Mouse (Mus musculus) heart, embryonic 11.5 days (tissue): ENCODE measurements around the gene St3gal2. TPM values are rescaled to one million over a fixed set of nuclear protein-coding genes. Genes with fewer than 3 reads are reported as not detected.
"Not testable (repeated sequence)": the region's sequence is repeated elsewhere in the genome, so short reads cannot be mapped to it uniquely, and the experiment has no call there.

Experiments used
- ATAC-seq: fragments of 200-750 bp; cut with Nextera tagmentation; replicated peaks from 2 replicates; pipeline ENCODE4 v1.8.0; 2017; ENCODE audit warnings: moderate library complexity; ENCODE audit not compliant: insufficient number of reproducible peaks, low FRiP score, low TSS enrichment
- H3K27ac ChIP-seq: fragments of 300-500 bp; sonication (generic); 2 replicates; pipeline ENCODE4 v1.5.1; 2014; ENCODE audit warnings: mild to moderate bottlenecking, low read depth, low read length
- H3K27me3 ChIP-seq: fragments of 300-500 bp; sonication (generic); 2 replicates; pipeline ENCODE4 v1.6.1; 2014; ENCODE audit warnings: mild to moderate bottlenecking, low read length, mixed read lengths; ENCODE audit not compliant: control insufficient read depth, insufficient read depth
- H3K36me3 ChIP-seq: fragments of 300-500 bp; sonication (generic); 2 replicates; pipeline ENCODE4 v1.6.1; 2014; ENCODE audit warnings: mild to moderate bottlenecking, low read length, moderate library complexity, mixed read lengths; ENCODE audit not compliant: control insufficient read depth, insufficient read depth
- H3K4me1 ChIP-seq: fragments of 300-500 bp; sonication (generic); 2 replicates; pipeline ENCODE4 v1.6.1; 2014; ENCODE audit warnings: low read length; ENCODE audit not compliant: control insufficient read depth, insufficient read depth
- H3K4me2 ChIP-seq: fragments of 300-500 bp; sonication (generic); 2 replicates; pipeline ENCODE4 v1.6.1; 2014; ENCODE audit warnings: mild to moderate bottlenecking, moderate library complexity
- H3K4me3 ChIP-seq: fragments of 300-500 bp; sonication (generic); 2 replicates; pipeline ENCODE4 v1.5.1; 2014; ENCODE audit warnings: low read depth, low read length
- H3K9ac ChIP-seq: fragments of 300-500 bp; sonication (generic); 2 replicates; pipeline ENCODE4 v1.6.1; 2014; ENCODE audit warnings: mild to moderate bottlenecking, low read depth, low read length, moderate library complexity
- H3K9me3 ChIP-seq: fragments of 300-500 bp; sonication (generic); replicated peaks from 2 replicates; pipeline ENCODE4 v1.6.1; 2016; ENCODE audit warnings: low read length; ENCODE audit not compliant: control insufficient read depth
- WGBS: fragments of 180-500 bp; shearing (Covaris S2); extraction: QIAGEN DNeasy Blood & Tissue Kit; methylation state at CpG from one replicate; pipeline ENCODE4 v1.1.7; 2014; ENCODE audit not compliant: insufficient replicate concordance; 5-methylcytosine and 5-hydroxymethylcytosine counted together
- polyA plus RNA-seq: library from polyadenylated mRNA; unstranded; fragments of >200 nt; fragmentation: Nextera tagmentation; extraction: Ambion mirVana; gene quantifications from 2 replicates; pipeline ENCODE4 v1.2.1, GENCODE M21; 2014

The St3gal2 gene
- polyA plus RNA-seq, 1 experiment from 2014 or later: 11.9 TPM

GRCm38 (mm10) chr8:110976532-110976931 lies 56.8 kb downstream of the St3gal2 start:
- ATAC-seq, H3K4me3 ChIP-seq, H3K9me3 ChIP-seq, H3K4me2 ChIP-seq, H3K27me3 ChIP-seq, H3K4me1 ChIP-seq, H3K27ac ChIP-seq, H3K9ac ChIP-seq: not testable (repeated sequence)
- H3K36me3 ChIP-seq: peaks cover 16% of the 10 kb centered on the region
- 93% methylated on average over 8 of the region's 8 CpGs for WGBS

GRCm38 (mm10) chr8:110977987-110978386 lies 58.3 kb downstream of the St3gal2 start:
- not testable (repeated sequence) for H3K4me2 ChIP-seq, H3K4me1 ChIP-seq, H3K4me3 ChIP-seq, H3K27me3 ChIP-seq, ATAC-seq, H3K27ac ChIP-seq, H3K9ac ChIP-seq, H3K9me3 ChIP-seq
- peaks cover 16% of the 10 kb centered on the region for H3K36me3 ChIP-seq
- 78% methylated on average over 2 of the region's 2 CpGs for WGBS

GRCm38 (mm10) chr8:110981304-110981703 lies 61.6 kb downstream of the St3gal2 start:
- H3K36me3 ChIP-seq: peaks cover 29% of the 10 kb centered on the region
- no peaks in the 10 kb centered on the region for H3K4me1 ChIP-seq
- 84% methylated on average over 2 of the region's 2 CpGs for WGBS
- H3K4me2 ChIP-seq: no peak overlapping the region
- H3K27me3 ChIP-seq: no peaks in the 10 kb centered on the region
- H3K27ac ChIP-seq: no peak overlapping the region
- no peak overlapping the region for H3K9ac ChIP-seq
- no peaks in the 10 kb centered on the region for H3K9me3 ChIP-seq
- no peak for ATAC-seq
- no peak overlapping the region for H3K4me3 ChIP-seq

GRCm38 (mm10) chr8:110987805-110988744 lies 68.4 kb downstream of the St3gal2 start:
- 74% methylated on average over 8 of the region's 8 CpGs for WGBS
- no peak overlapping the region for H3K4me2 ChIP-seq
- H3K36me3 ChIP-seq: peaks cover 39% of the 10 kb centered on the region

GRCm38 (mm10) chr8:110990017-110990416 lies 70.3 kb downstream of the St3gal2 start:
- no peak overlapping the region for H3K27ac ChIP-seq

More at GRCm38 (mm10) chr8:110987805-110988744, 68.4 kb downstream of the St3gal2 start:
- Histone ChIP-seq H3K27ac (no peak overlapping the region), H3K4me3 (no peak overlapping the region), H3K4me1 (no peaks in the 10 kb centered on the region), H3K27me3 (no peaks in the 10 kb centered on the region), H3K9me3 (no peaks in the 10 kb centered on the region), H3K9ac (no peak overlapping the region)
- no peak for ATAC-seq

GRCm38 (mm10) chr8:110996641-110997430 lies 77.1 kb downstream of the St3gal2 start:
- no peaks in the 10 kb centered on the region for H3K9me3 ChIP-seq
- peak overlapping the region; percentile 54 for H3K27ac ChIP-seq
- H3K4me3 ChIP-seq: peak overlapping the region; percentile 94
- peak overlapping the region; percentile 68 for H3K4me2 ChIP-seq
- 0 out of 2 replicates have a peak, but pooled peaks cover 3% of the 10 kb centered on the region for H3K4me1 ChIP-seq
- no peaks in the 10 kb centered on the region for H3K27me3 ChIP-seq
- peaks cover 8% of the 10 kb centered on the region; the same call in 1 of the 2 replicates for H3K36me3 ChIP-seq
- no peak for ATAC-seq
- 35% methylated on average over 16 of the region's 16 CpGs for WGBS
- peak overlapping the region; percentile 85 for H3K9ac ChIP-seq

More at GRCm38 (mm10) chr8:110990017-110990416, 70.3 kb downstream of the St3gal2 start:
- H3K4me1 ChIP-seq: no peaks in the 10 kb centered on the region
- WGBS: 85% methylated on average over 9 of the region's 9 CpGs
- H3K4me2 ChIP-seq: no peak overlapping the region
- H3K27me3 ChIP-seq: no peaks in the 10 kb centered on the region
- H3K9me3 ChIP-seq: no peaks in the 10 kb centered on the region
- no peak overlapping the region for H3K4me3 ChIP-seq
- no peak overlapping the region for H3K9ac ChIP-seq
- no peak for ATAC-seq
- H3K36me3 ChIP-seq: peaks cover 35% of the 10 kb centered on the region

GRCm38 (mm10) chr8:110997547-110998531 lies 78.1 kb downstream of the St3gal2 start, which contains the start of gene Ddx19a:
TSS of gene Ddx19a (minus strand) at chr8:110997800.
- Histone ChIP-seq H3K4me2 (peak within 1 kb of the TSS; percentile 68), H3K4me3 (peak within 1 kb of the TSS; percentile 94), H3K4me1 (0 out of 2 replicates have a peak, but pooled peaks cover 3% of the 10 kb centered on the region), H3K27ac (peak within 1 kb of the TSS; percentile 54), H3K9me3 (no peaks in the 10 kb centered on the region), H3K36me3 (peaks cover 2% of the 10 kb centered on the region; the same call in 1 of the 2 replicates), H3K9ac (peak within 1 kb of the TSS; percentile 85), H3K27me3 (no peaks in the 10 kb centered on the region)
- peak; percentile 87 for ATAC-seq
- WGBS: 4% methylated on average over 58 of the region's 58 CpGs
